Mouse (Mus musculus) thymus, adult 2 months (tissue): ENCODE measurements around the gene Srsf10.

Experiments used
- CTCF ChIP-seq: fragments of 200-500 bp; IDR thresholded peaks from 2 replicates; pipeline ENCODE4 v1.5.1; 2012; ENCODE audit warnings: mild to moderate bottlenecking, control low read depth, low read length, moderate library complexity, borderline replicate concordance; ENCODE audit not compliant: control insufficient read depth, poor library complexity, insufficient read depth; ENCODE audit errors: extremely low read depth
- POLR2A ChIP-seq: fragments of 200-500 bp; IDR thresholded peaks from 2 replicates; pipeline ENCODE4 v1.6.1; 2012; ENCODE audit warnings: mild to moderate bottlenecking, low read length, control low read depth, moderate library complexity; ENCODE audit not compliant: control insufficient read depth, poor library complexity, insufficient read depth; ENCODE audit errors: extremely low read depth

DNA sequence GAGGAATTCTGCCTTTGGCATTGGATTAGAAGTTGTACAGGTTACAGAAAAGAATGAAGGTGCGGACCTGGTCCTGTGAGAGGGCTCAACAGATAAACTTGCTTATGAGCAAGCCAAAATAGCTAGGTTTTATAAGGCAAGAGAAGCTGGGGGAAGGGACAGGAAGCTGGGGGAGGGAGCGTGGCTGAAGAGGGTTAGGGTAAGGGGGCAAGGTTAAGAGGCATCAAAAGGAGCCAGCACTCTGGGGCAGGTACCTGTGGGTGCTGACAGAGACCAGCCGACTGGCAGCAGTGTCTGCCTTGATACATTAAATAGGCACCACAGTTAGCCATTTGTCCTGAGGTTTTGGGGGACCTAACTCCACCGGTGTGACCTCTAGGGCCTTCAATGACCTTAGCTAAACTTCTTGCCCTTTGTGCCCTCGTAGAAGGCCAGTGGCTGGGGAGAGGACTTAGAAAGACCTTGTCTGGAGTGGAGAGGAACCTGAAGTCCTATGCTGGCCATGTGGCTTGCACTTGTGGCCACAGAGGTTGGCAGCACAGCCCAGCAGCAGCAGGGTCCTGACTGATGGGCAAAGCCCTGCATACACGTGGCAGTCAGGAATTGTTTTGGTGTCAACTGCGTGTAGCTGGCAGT lies 28.5 kb downstream of the Srsf10 start:
- TF ChIP-seq POLR2A (no peak), CTCF (no peak)
